Mouse (Mus musculus) liver, embryonic 13.5 days (tissue): Measurements from ENCODE around the gene Rpl18. TPM values are rescaled to one million over a fixed set of nuclear protein-coding genes. Genes with fewer than 3 reads are reported as not detected.

Experiments used
- ATAC-seq: fragments of 200-750 bp; cut with Nextera tagmentation; 2 replicates; pipeline ENCODE4 v1.8.0; 2017; ENCODE audit warnings: low read depth, mild to moderate bottlenecking, moderate number of reproducible peaks, moderate library complexity
- DNase-seq: peaks from one replicate; pipeline ENCODE4 v3.0.0; 2022
- H3K27ac ChIP-seq: fragments of 300-500 bp; sonication (generic); 2 replicates; pipeline ENCODE4 v1.5.1; 2015; ENCODE audit warnings: moderate library complexity, mild to moderate bottlenecking, inconsistent platforms
- H3K27me3 ChIP-seq: fragments of 300-500 bp; sonication (generic); 2 replicates; pipeline ENCODE4 v1.6.1; 2015; ENCODE audit warnings: mild to moderate bottlenecking, inconsistent platforms
- H3K36me3 ChIP-seq: fragments of 300-500 bp; sonication (generic); 2 replicates; pipeline ENCODE4 v1.6.1; 2015; ENCODE audit warnings: mild to moderate bottlenecking, inconsistent platforms
- H3K4me1 ChIP-seq: fragments of 300-500 bp; sonication (generic); replicated peaks from 2 replicates; pipeline ENCODE4 v1.6.1; 2015; ENCODE audit warnings: inconsistent platforms
- H3K4me2 ChIP-seq: fragments of 300-500 bp; sonication (generic); 2 replicates; pipeline ENCODE4 v1.6.1; 2015; ENCODE audit warnings: inconsistent platforms, mild to moderate bottlenecking, moderate library complexity
- H3K4me3 ChIP-seq: fragments of 300-500 bp; sonication (generic); replicated peaks from 2 replicates; pipeline ENCODE4 v1.5.1; 2015; ENCODE audit warnings: mild to moderate bottlenecking, inconsistent platforms
- H3K9ac ChIP-seq: fragments of 300-500 bp; sonication (generic); 2 replicates; pipeline ENCODE4 v1.6.1; 2015; ENCODE audit warnings: mild to moderate bottlenecking, inconsistent platforms
- H3K9me3 ChIP-seq: fragments of 300-500 bp; sonication (generic); replicated peaks from 2 replicates; pipeline ENCODE4 v1.6.1; 2016; ENCODE audit warnings: inconsistent platforms
- WGBS: fragments of 180-500 bp; shearing (Covaris S2); methylation state at CpG from one replicate; pipeline ENCODE4 v1.1.7; 2015; ENCODE audit not compliant: insufficient replicate concordance; 5-methylcytosine and 5-hydroxymethylcytosine counted together
- polyA plus RNA-seq: library from polyadenylated mRNA; unstranded; fragments of >200 nt; fragmentation: Nextera tagmentation; extraction: Ambion mirVana; gene quantifications from 2 replicates; pipeline ENCODE4 v1.2.1, GENCODE M21; 2015

Rpl18 gene
- polyA plus RNA-seq, 1 experiment from 2014 or later, result 840 TPM

DNA sequence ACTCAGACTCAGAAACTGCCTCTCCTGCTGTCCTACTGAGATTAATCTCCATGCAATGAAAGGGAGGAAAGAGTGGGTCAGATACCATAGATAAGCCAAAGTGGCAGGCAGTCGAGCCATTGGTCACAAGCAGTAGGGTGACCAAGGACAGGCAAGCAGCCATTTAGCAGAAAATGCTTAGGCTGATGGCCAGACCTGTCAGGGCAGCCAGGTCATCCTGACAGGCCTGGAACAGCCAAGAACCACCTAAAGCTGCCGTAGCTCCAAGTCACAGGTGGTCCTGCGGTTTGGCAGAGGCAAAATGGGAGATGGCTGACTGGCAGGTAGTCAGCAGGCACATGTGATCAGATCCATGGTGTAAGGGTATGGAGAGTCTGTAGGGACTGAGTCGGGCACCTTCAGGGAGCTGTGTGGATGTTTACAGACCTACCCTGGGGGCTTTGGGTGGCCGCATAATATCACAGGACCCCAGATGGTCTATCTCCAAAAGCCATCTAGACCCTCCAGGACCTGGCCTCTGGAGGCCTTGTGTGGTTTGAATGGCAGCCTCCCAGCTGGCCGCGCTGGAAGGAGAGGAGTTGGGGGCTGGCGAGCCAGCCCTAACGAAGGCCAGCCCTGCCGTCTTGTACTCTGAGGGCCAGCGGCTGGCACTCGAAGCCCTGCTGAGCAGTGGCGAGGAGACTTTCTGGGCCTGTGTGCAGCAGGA, 6.5 kb downstream of the Rpl18 start:
- Histone ChIP-seq H3K4me1 (peaks cover 35% of the 10 kb centered on the region), H3K4me2 (no peak overlapping the region), H3K27me3 (no peaks in the 10 kb centered on the region), H3K27ac (peak overlapping the region; percentile 29; the same call in 1 of the 2 replicates), H3K9me3 (no peaks in the 10 kb centered on the region), H3K9ac (no peak overlapping the region), H3K36me3 (peaks cover 79% of the 10 kb centered on the region), H3K4me3 (no peak overlapping the region)
- ATAC-seq, result no peak
- WGBS, result 74% methylated on average over 13 of the region's 13 CpGs
- DNase-seq, result no peak

DNA sequence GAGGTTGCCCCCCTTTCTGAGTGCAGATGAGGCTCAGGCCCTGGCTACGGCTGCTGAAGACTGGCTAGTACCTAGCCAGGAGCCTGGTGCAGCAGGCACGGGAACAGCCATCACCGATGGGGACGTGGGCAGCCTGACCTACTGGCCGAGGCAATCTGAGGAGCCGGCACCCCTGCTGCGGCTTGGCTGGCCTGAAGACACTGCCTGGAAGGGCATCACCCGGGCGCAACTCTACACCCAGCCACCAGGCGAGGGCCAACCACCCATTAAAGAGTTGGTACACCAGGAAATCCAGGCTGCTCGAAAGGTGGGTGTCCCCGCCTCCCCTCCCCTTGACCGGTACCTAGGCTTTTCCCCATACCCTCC, 7.1 kb downstream of the Rpl18 start:
- H3K4me2 ChIP-seq, result no peak overlapping the region
- 0 out of 2 replicates have a peak overlapping the region, but pooled peaks have one; percentile 29 for H3K27ac ChIP-seq
- WGBS, result 79% methylated on average over 13 of the region's 13 CpGs
- H3K36me3 ChIP-seq, result peaks cover 84% of the 10 kb centered on the region
- no peak for DNase-seq
- ATAC-seq, result no peak
- H3K4me3 ChIP-seq, result no peak overlapping the region
- peaks cover 32% of the 10 kb centered on the region for H3K4me1 ChIP-seq
- H3K27me3 ChIP-seq, result no peaks in the 10 kb centered on the region
- no peaks in the 10 kb centered on the region for H3K9me3 ChIP-seq
- H3K9ac ChIP-seq, result no peak overlapping the region

DNA sequence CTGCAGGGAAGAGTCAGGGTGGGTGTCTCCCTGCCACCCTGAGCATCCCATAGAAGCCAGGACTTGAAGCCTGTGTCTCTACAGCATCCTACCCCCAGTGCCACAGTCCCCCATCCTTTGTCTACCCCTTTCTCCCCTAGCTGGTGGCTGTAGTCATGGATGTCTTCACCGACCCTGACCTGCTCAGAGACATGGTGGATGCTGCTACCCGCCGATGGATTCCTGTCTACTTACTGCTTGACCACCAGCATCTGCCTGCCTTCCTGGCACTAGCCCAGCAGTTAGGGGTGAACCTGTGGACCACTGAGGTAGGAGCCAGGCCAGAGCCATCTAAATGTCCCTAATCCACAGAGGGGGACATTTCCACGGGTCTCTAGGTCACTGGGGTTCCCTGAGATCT, 8.0 kb downstream of the Rpl18 start:
- H3K4me1 ChIP-seq, result peaks cover 37% of the 10 kb centered on the region
- 88% methylated on average over 4 of the region's 4 CpGs for WGBS
- peaks cover 89% of the 10 kb centered on the region for H3K36me3 ChIP-seq
- H3K4me2 ChIP-seq, result no peak overlapping the region
- no peak overlapping the region for H3K9ac ChIP-seq
- H3K27ac ChIP-seq, result no peak overlapping the region
- no peaks in the 10 kb centered on the region for H3K27me3 ChIP-seq
- no peak overlapping the region for H3K4me3 ChIP-seq
- no peak for ATAC-seq
- no peak for DNase-seq
- no peaks in the 10 kb centered on the region for H3K9me3 ChIP-seq

DNA sequence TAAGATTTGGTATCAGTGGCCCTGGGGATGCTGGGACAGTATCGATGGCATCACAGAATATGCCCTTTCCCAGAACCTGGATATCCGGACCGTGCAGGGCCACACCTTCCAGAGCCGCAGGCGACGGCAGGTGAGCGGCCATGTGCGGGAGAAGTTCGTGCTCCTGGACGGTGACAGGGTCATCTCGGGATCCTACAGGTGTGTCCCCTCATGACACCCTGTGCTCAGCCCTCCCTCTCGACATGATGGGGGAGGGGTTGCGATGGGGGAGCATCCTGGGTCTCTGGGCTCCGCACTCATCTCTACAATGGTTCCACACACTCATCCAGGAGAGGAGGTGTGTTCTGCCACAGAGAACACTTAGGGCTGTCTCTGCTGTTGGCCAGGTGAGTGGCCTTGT, 8.5 kb downstream of the Rpl18 start:
- peaks cover 91% of the 10 kb centered on the region for H3K36me3 ChIP-seq
- H3K27ac ChIP-seq, result no peak overlapping the region
- 85% methylated on average over 14 of the region's 14 CpGs for WGBS
- no peak overlapping the region for H3K4me3 ChIP-seq
- no peak overlapping the region for H3K4me2 ChIP-seq
- no peaks in the 10 kb centered on the region for H3K9me3 ChIP-seq
- ATAC-seq (no peak), DNase-seq (no peak)
- H3K4me1 ChIP-seq, result peaks cover 36% of the 10 kb centered on the region
- H3K27me3 ChIP-seq, result no peaks in the 10 kb centered on the region
- H3K9ac ChIP-seq, result no peak overlapping the region

DNA sequence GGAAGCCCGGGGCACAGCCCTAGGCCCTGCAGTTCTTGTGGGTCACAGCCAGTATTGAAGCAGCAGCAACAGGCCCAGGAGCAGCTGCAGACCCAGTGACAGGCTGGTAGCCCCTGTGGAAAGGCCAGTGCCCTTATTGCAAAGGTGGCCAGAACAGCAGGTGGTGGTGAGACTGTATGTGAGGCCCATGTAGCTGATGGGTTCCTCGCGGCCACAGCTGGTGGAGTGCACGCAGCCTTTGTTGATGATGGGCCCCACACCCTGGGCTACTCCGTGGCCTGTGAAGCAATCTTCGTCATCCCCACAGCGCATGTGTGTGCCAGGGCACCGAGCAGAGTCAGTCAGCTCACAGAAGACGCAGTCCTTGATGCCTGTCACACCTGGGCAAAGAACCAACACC, 9.9 kb downstream of the Rpl18 start:
- Histone ChIP-seq H3K9me3 (no peaks in the 10 kb centered on the region), H3K4me1 (peaks cover 34% of the 10 kb centered on the region), H3K4me3 (no peak overlapping the region), H3K4me2 (no peak overlapping the region), H3K9ac (no peak overlapping the region), H3K27me3 (no peaks in the 10 kb centered on the region), H3K27ac (no peak overlapping the region), H3K36me3 (peaks cover 83% of the 10 kb centered on the region)
- WGBS, result 85% methylated on average over 9 of the region's 9 CpGs
- ATAC-seq, result no peak
- no peak for DNase-seq

DNA sequence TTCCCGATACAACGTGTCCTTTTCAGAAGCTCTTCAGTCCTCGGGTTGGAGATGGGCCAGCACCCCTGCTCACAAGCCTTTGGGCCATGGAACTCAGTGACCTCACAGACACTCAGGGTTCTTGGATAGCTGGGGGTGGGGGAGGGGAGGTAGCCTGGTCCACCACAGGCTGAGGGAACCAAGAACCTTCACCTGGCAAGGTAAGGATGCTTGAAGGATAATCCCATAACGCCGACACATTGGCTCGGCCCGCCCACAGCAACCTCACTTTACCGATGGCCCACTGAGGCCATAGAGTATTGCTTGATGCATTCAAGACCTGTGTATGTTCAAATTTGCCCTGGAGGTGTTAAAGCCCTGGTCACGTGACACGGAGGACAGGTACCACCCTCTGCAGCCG, 10.5 kb downstream of the Rpl18 start, which contains the start of gene Spaca4:
TSS of gene Spaca4 (minus strand) at position 101 of the 400 bp plus-strand sequence.
- Histone ChIP-seq H3K36me3 (peaks cover 77% of the 10 kb centered on the region), H3K27ac (no peak within 1 kb of the TSS), H3K9me3 (no peaks in the 10 kb centered on the region), H3K4me1 (peaks cover 34% of the 10 kb centered on the region), H3K27me3 (no peaks in the 10 kb centered on the region), H3K4me3 (no peak within 1 kb of the TSS), H3K9ac (no peak within 1 kb of the TSS), H3K4me2 (no peak within 1 kb of the TSS)
- ATAC-seq, result no peak
- WGBS, result 83% methylated on average over 11 of the region's 11 CpGs
- no peak for DNase-seq

DNA sequence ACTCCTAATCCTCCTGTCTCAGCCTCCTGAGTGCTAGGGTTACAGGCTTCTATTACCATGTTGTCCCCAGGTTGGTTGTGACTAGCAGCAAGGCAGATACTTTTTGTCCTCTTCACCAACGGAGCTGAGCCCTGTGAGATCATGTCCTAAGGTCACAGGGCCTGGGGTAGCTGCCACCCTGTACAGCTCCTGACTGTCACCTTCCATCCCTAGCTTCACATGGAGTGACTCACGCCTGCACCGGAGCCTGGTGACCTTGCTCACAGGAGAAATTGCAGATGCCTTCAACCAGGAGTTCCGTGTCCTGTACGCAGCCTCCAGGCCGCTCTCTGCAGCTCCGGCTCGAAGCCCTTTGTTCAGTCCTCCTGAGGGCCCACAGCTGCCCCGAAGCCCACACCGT, 11.2 kb downstream of the Rpl18 start:
- DNase-seq, result no peak
- 88% methylated on average over 10 of the region's 10 CpGs for WGBS
- no peak overlapping the region for H3K4me3 ChIP-seq
- H3K4me2 ChIP-seq, result no peak overlapping the region
- peaks cover 30% of the 10 kb centered on the region for H3K4me1 ChIP-seq
- no peak overlapping the region for H3K27ac ChIP-seq
- H3K9me3 ChIP-seq, result no peaks in the 10 kb centered on the region
- no peaks in the 10 kb centered on the region for H3K27me3 ChIP-seq
- no peak overlapping the region for H3K9ac ChIP-seq
- ATAC-seq, result no peak
- H3K36me3 ChIP-seq, result peaks cover 70% of the 10 kb centered on the region

DNA sequence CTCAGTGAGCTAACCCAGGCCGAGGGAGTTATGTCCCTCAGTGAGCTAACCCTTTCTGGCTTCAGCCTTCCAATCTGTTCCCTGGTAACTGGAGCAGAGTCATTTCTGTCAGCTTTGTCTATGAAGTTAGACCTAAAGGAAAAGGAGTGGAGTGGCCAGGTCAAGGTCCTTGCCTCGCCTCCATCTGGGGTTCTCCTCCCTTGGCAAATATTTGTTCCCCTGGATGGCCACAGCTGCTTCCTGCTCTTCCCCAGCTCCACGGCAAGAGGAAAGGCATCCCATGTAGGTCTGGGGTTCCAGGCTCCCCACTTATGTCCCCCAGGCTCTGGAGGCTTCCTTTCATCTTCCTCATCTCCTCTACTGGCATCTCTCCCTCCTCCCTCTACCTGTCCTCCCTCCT, 12.4 kb downstream of the Rpl18 start:
- ATAC-seq, result no peak
- H3K9me3 ChIP-seq, result no peaks in the 10 kb centered on the region

DNA sequence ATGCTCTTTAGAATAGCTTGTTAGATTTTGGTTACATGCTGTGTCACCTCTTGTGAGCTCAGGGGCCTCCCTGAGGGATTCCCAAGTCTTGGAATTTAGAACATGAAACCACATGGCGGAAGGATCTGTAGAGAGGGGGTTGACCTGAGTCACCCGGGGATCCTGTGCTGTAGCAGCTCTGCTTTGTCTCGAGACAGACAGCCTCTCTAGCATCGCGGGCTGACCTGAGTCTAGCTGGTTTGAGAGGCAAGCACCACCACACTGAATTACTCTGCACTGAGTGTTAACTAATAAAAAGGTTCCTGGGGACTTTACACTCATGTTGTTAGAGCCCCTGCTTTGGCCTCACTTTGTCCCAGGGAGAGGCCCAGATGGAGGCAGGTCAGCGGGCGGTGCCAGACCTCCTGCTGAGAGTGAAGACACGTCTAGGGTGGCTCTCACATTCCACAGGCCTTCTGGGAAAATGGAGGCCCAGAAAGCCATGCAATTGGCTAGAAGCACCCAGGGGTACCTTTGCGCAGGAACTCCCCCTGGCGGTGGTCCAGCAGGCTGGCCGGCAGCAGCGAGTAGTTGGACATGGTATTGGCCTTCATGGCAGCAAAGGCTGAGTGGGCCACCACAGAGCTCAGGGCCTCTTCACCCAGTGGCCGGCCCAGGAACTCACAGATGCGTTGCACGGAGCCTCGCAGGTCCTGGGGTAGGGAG, 15.6 kb downstream of the Rpl18 start:
- H3K9ac ChIP-seq, result no peak overlapping the region
- no peak overlapping the region for H3K4me2 ChIP-seq

More for the DNA sequence above, 12.4 kb downstream of the Rpl18 start:
- no peak overlapping the region for H3K4me2 ChIP-seq
- no peak overlapping the region for H3K9ac ChIP-seq
- WGBS, result 63% methylated on average over 3 of the region's 3 CpGs
- no peak overlapping the region for H3K4me3 ChIP-seq
- H3K4me1 ChIP-seq, result peaks cover 29% of the 10 kb centered on the region
- H3K36me3 ChIP-seq, result peaks cover 58% of the 10 kb centered on the region
- no peak for DNase-seq
- no peak overlapping the region for H3K27ac ChIP-seq
- no peaks in the 10 kb centered on the region for H3K27me3 ChIP-seq

DNA sequence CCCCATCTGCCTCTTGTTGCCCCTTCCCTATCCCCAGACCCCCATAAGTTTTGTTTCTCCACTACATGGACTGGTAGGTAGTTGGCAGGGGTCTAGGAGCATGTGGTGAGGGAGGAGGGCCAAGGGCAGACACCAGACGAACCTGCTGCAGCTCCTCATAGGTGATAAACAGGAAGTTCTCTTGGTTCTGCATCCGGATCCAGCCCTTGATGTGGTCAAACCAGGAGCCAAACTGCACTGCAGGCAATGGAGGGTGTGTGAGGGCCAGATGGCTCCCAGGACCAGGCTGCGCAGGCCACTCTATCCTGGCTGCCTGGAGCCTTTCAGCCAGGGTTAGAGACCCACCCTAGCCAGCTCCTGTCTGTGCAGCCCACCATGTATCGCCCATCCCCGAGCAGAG, 18.2 kb downstream of the Rpl18 start:
- Histone ChIP-seq H3K4me2 (no peak overlapping the region), H3K9me3 (no peaks in the 10 kb centered on the region), H3K9ac (no peak overlapping the region), H3K27ac (no peak overlapping the region), H3K27me3 (no peaks in the 10 kb centered on the region), H3K4me1 (peaks cover 23% of the 10 kb centered on the region), H3K4me3 (no peak overlapping the region), H3K36me3 (peaks cover 6% of the 10 kb centered on the region)
- DNase-seq (no peak), ATAC-seq (no peak)
- WGBS, result 54% methylated on average over 5 of the region's 5 CpGs

More for the DNA sequence above, 15.6 kb downstream of the Rpl18 start:
- H3K27ac ChIP-seq, result no peak overlapping the region
- ATAC-seq (0 out of 2 replicates have a peak, but pooled peaks have one; percentile 10), DNase-seq (peak; percentile 47)
- WGBS, result 22% methylated on average over 16 of the region's 16 CpGs
- peaks cover 26% of the 10 kb centered on the region for H3K36me3 ChIP-seq
- no peaks in the 10 kb centered on the region for H3K27me3 ChIP-seq
- peaks cover 29% of the 10 kb centered on the region for H3K4me1 ChIP-seq
- no peaks in the 10 kb centered on the region for H3K9me3 ChIP-seq
- H3K4me3 ChIP-seq, result no peak overlapping the region

DNA sequence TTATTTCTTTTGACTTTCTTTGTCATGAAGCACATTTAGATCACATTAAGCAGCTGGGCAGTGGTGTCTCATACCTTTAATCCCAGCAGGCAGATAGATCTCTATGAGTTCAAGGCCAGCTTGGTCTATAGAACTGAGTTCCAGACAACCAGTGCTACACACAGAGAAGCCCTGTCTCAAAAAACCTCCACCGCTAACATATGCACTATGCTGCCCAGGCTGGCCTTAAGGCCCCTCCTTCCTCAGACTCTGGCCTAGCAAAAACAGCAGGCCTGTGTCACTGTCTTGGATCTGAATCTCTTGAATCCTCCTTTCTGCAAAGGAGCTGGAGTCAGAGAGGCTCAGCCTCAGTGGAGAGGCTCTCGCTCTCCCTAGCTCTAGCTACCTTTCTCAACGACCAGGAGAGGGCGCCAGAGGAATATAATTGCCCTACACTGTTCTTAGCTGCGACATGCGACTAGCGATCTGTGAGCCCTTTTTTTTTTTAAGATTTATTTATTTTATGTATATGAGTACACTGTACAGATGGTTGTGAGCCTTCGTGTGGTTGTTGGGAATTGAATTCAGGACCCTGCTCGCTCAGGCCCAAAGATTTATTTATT, 24.0 kb downstream of the Rpl18 start:
- Histone ChIP-seq H3K9ac (no peak overlapping the region), H3K27me3 (no peaks in the 10 kb centered on the region), H3K9me3 (no peaks in the 10 kb centered on the region), H3K4me1 (peaks cover 14% of the 10 kb centered on the region), H3K27ac (no peak overlapping the region), H3K4me2 (no peak overlapping the region), H3K4me3 (no peak overlapping the region), H3K36me3 (no peaks in the 10 kb centered on the region)
- ATAC-seq, result peak; percentile 74
- whole genome bisulfite sequencing, result 7% methylated on average over 9 of the region's 9 CpGs
- no peak for DNase-seq
